8 mouse cellular contexts compared by ENCODE assay signal in the genomic region with DNA sequence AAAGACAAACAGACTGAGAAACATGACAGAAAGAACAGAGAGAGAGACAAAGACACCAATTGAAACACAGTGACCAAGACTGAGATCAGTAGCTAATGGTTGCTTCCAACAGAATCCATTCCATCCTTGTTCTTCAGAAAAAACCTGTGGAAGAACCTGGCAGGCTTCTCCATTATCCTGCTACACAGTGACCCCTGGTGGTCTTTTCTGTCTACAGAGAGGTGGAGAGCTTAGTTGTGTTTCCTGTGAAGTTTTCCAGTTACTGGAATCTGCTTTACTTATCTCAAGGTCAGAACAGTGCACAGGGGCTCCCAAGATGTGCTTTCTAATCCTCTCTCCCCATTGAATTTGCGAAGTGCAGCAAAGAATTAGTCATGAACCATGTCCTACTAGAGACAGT.
DNase-seq lines count a peak whose midpoint lies in the region; ATAC-seq and TF ChIP-seq lines count a peak whose summit lies in the region.
"Had no signal": no experiment of that assay in that cellular context is flagged by ENCODE, and none has a peak within 500 bp of the region (broad histone marks: within the 10 kb centered on the region; RNA-seq: fewer than 3 reads in every experiment).

No protein-coding gene starts in this region.

- ATAC-seq in hindbrain, postnatal 0 days = no peak
- no peak for ATAC-seq in midbrain, embryonic 14.5 days (ENCODE audit: low FRiP score, low TSS enrichment)

- H3K36me3 ChIP-seq in hindbrain, postnatal 0 days (ENCODE audit: insufficient read depth, low read length) = no peaks in the 10 kb centered on the region
- H3K36me3 ChIP-seq in midbrain, embryonic 14.5 days (ENCODE audit: control insufficient read depth, insufficient read depth, low read length) = no peaks in the 10 kb centered on the region
- H3K36me3 ChIP-seq: limb, embryonic 12.5 days had no signal

- TF ChIP-seq CTCF in left cerebral cortex, adult 2 months (IDR thresholded peaks at IDR 0.05) = peak; percentile 48
- TF ChIP-seq CTCF in hindbrain, postnatal 0 days (IDR thresholded peaks at IDR 0.05; ENCODE audit: low read depth) = peak; percentile 63

- whole genome bisulfite sequencing in hindbrain, postnatal 0 days = 73% methylated on average over 1 of the region's 1 CpGs
- WGBS in midbrain, embryonic 14.5 days = 86% methylated on average over 1 of the region's 1 CpGs

- no peaks in the 10 kb centered on the region for H3K9me3 ChIP-seq in hindbrain, postnatal 0 days (ENCODE audit: low read length)
- no peaks in the 10 kb centered on the region for H3K9me3 ChIP-seq in midbrain, embryonic 14.5 days (ENCODE audit: control insufficient read depth, low read length)
- H3K9me3 ChIP-seq: limb, embryonic 12.5 days had no signal

- no peak overlapping the region for H3K4me3 ChIP-seq in left cerebral cortex, adult 2 months
- no peak overlapping the region for H3K4me3 ChIP-seq in hindbrain, postnatal 0 days (ENCODE audit: low read length)
- no peak overlapping the region for H3K4me3 ChIP-seq in midbrain, embryonic 14.5 days (replicated peaks; ENCODE audit: low read depth, low read length)
- H3K4me3 ChIP-seq: limb, embryonic 12.5 days had no signal

- no peak overlapping the region for H3K27ac ChIP-seq in left cerebral cortex, adult 2 months
- H3K27ac ChIP-seq in hindbrain, postnatal 0 days = no peak overlapping the region
- H3K27ac ChIP-seq in midbrain, embryonic 14.5 days (replicated peaks; ENCODE audit: low read depth, low read length) = no peak overlapping the region
- H3K27ac ChIP-seq: limb, embryonic 12.5 days had no signal

- peak; percentile 22 to 23 for DNase-seq in left cerebral cortex, adult 2 months (ENCODE audit: extremely low spot score in 1 of 2, low spot score in 2 of 2)
- no peak for DNase-seq in left cerebral cortex, adult 11 months (ENCODE audit: low spot score)
- peak; percentile 48 for DNase-seq in Muller cell, postnatal 12 days (ENCODE audit: inconsistent ontology term)
- peak; percentile 5 to 42 for DNase-seq in adrenal gland, postnatal 36 days
- DNase-seq in hindbrain, postnatal 0 days (ENCODE audit: low spot score) = peak; percentile 70
- peak; percentile 73 for DNase-seq in midbrain, embryonic 14.5 days
- no peak for DNase-seq in spleen, postnatal 14 days (ENCODE audit: low spot score in 2 of 2)

- no peak overlapping the region for H3K4me2 ChIP-seq in hindbrain, postnatal 0 days (ENCODE audit: low read depth, low read length)
- no peak overlapping the region for H3K4me2 ChIP-seq in midbrain, embryonic 14.5 days (ENCODE audit: low read length)
- H3K4me2 ChIP-seq: limb, embryonic 12.5 days had no signal

- intact Hi-C loops in left cerebral cortex, adult 2 months (cut with DNase I) = loop anchor here (10.0 kb wide), 2 partner anchors 1213 to 1693 kb away; a partner anchor contains a TSS

- H3K4me1 ChIP-seq in hindbrain, postnatal 0 days (ENCODE audit: insufficient read depth, low read length) = no peaks in the 10 kb centered on the region
- no peaks in the 10 kb centered on the region for H3K4me1 ChIP-seq in midbrain, embryonic 14.5 days (ENCODE audit: control insufficient read depth, insufficient read depth, low read length)
- H3K4me1 ChIP-seq: limb, embryonic 12.5 days had no signal

- no peak overlapping the region for H3K9ac ChIP-seq in hindbrain, postnatal 0 days (replicated peaks; ENCODE audit: low read length)
- no peak overlapping the region for H3K9ac ChIP-seq in midbrain, embryonic 14.5 days (replicated peaks; ENCODE audit: low read length)
- H3K9ac ChIP-seq: limb, embryonic 12.5 days had no signal

- H3K27me3 ChIP-seq in hindbrain, postnatal 0 days (ENCODE audit: insufficient read depth, low read length) = no peaks in the 10 kb centered on the region
- H3K27me3 ChIP-seq in midbrain, embryonic 14.5 days (ENCODE audit: control insufficient read depth, insufficient read depth, low read length) = no peaks in the 10 kb centered on the region
- H3K27me3 ChIP-seq: limb, embryonic 12.5 days had no signal

Comparison
In these comparisons a context has a peak if more than half of its experiments do, and no peak if none do; other contexts are left out.
1. DNase-seq: peak in left cerebral cortex, adult 2 months (2 of 2), Muller cell, postnatal 12 days (single experiment), adrenal gland, postnatal 36 days (2 of 2), hindbrain, postnatal 0 days (single experiment) and midbrain, embryonic 14.5 days (single experiment); none in left cerebral cortex, adult 11 months (single experiment) and spleen, postnatal 14 days (0 of 2).